Mouse (Mus musculus): ENCODE measurements around the gene Spag6. TPM values are rescaled to one million over a fixed set of nuclear protein-coding genes. Genes with fewer than 3 reads are reported as not detected.

Spag6 gene
- total RNA-seq (2012; rRNA removed) = not detected in 2 replicates

GRCm38 (mm10) chr2:18693871-18694610 lies at the start of gene Spag6:
TSS of gene Spag6 (plus strand) at chr2:18694032.
- Histone ChIP-seq H3K4me3 (ENCODE audit: insufficient read depth in 1 of 2, low read depth in 1 of 2, low read length in 2 of 2, poor library complexity in 1 of 2, severe bottlenecking in 1 of 2) (peak within 1 kb of the TSS; percentile 50 to 59), H3K36me3 (ENCODE audit: control insufficient read depth, insufficient read depth, low read length, poor library complexity, severe bottlenecking) (no peaks in the 10 kb centered on the region), H3K4me1 (ENCODE audit: control insufficient read depth in 2 of 2, insufficient read depth in 2 of 2, low read length in 2 of 2, poor library complexity in 1 of 2) (no peaks in the 10 kb centered on the region), H3K9ac (ENCODE audit: insufficient read depth, low read depth, low read length, poor library complexity, severe bottlenecking) (peak within 1 kb of the TSS; percentile 67), H3K9me3 (ENCODE audit: control insufficient read depth, insufficient read depth, low read depth, low read length) (no peaks in the 10 kb centered on the region), H3K27ac (ENCODE audit: insufficient read depth, low read depth, low read length, poor library complexity, severe bottlenecking) (no peak within 1 kb of the TSS)
- TF ChIP-seq MAFK (IDR thresholded peaks at IDR 0.05; ENCODE audit: insufficient read depth, low read depth, low read length) (no peak), ZNF384 (IDR thresholded peaks at IDR 0.05; ENCODE audit: low read depth, low read length) (peak; percentile 99)
- no peak for DNase-seq (ENCODE audit: low read depth, low spot score)
- in situ Hi-C loops (cut with MboI; ENCODE audit: low sequenced_read_pairs in 2 of 2, unreplicated experiment in 2 of 2) = loop anchor here in 1 of 2 experiments (5.0 to 10.0 kb wide), 3 partner anchors 87 to 751 kb away; partner anchors contain the start of gene Ptf1a

- Histone ChIP-seq H3K4me3 (ENCODE audit: insufficient read depth in 1 of 2, low read depth in 1 of 2, low read length in 2 of 2, poor library complexity in 1 of 2, severe bottlenecking in 1 of 2) (no peak overlapping the region), H3K9ac (ENCODE audit: insufficient read depth, low read depth, low read length, poor library complexity, severe bottlenecking) (no peak overlapping the region), H3K27ac (ENCODE audit: insufficient read depth, low read depth, low read length, poor library complexity, severe bottlenecking) (no peak overlapping the region), H3K4me1 (ENCODE audit: control insufficient read depth in 2 of 2, insufficient read depth in 2 of 2, low read length in 2 of 2, poor library complexity in 1 of 2) (no peaks in the 10 kb centered on the region), H3K36me3 (ENCODE audit: control insufficient read depth, insufficient read depth, low read length, poor library complexity, severe bottlenecking) (no peaks in the 10 kb centered on the region), H3K9me3 (ENCODE audit: control insufficient read depth, insufficient read depth, low read depth, low read length) (no peaks in the 10 kb centered on the region)
- DNase-seq (ENCODE audit: low read depth, low spot score) = no peak
- TF ChIP-seq MAFK (IDR thresholded peaks at IDR 0.05; ENCODE audit: insufficient read depth, low read depth, low read length) = no peak
- no peak for TF ChIP-seq CHD2 (IDR thresholded peaks at IDR 0.05; ENCODE audit: low read depth, low read length)
- TF ChIP-seq ZNF384 (IDR thresholded peaks at IDR 0.05; ENCODE audit: low read depth, low read length) = 0 out of 2 replicates have a peak, but pooled peaks have one; percentile 55
- no peak for TF ChIP-seq HCFC1 (IDR thresholded peaks at IDR 0.05; ENCODE audit: borderline replicate concordance, insufficient read depth, low read length)
- in situ Hi-C loops (cut with MboI; ENCODE audit: low sequenced_read_pairs in 2 of 2, unreplicated experiment in 2 of 2) = no loop called here
Measured at GRCm38 (mm10) chr2:18648563-18648962, 45.3 kb upstream of the Spag6 start.

- Histone ChIP-seq H3K4me3 (ENCODE audit: insufficient read depth in 1 of 2, low read depth in 1 of 2, low read length in 2 of 2, poor library complexity in 1 of 2, severe bottlenecking in 1 of 2) (no peak overlapping the region), H3K4me1 (ENCODE audit: control insufficient read depth in 2 of 2, insufficient read depth in 2 of 2, low read length in 2 of 2, poor library complexity in 1 of 2) (no peaks in the 10 kb centered on the region), H3K27ac (ENCODE audit: insufficient read depth, low read depth, low read length, poor library complexity, severe bottlenecking) (no peak overlapping the region), H3K9me3 (ENCODE audit: control insufficient read depth, insufficient read depth, low read depth, low read length) (no peaks in the 10 kb centered on the region), H3K9ac (ENCODE audit: insufficient read depth, low read depth, low read length, poor library complexity, severe bottlenecking) (no peak overlapping the region), H3K36me3 (ENCODE audit: control insufficient read depth, insufficient read depth, low read length, poor library complexity, severe bottlenecking) (no peaks in the 10 kb centered on the region)
- in situ Hi-C loops (cut with MboI; ENCODE audit: low sequenced_read_pairs in 2 of 2, unreplicated experiment in 2 of 2) = no loop called here
- TF ChIP-seq CHD2 (IDR thresholded peaks at IDR 0.05; ENCODE audit: low read depth, low read length) (no peak), ZNF384 (IDR thresholded peaks at IDR 0.05; ENCODE audit: low read depth, low read length) (no peak), HCFC1 (IDR thresholded peaks at IDR 0.05; ENCODE audit: borderline replicate concordance, insufficient read depth, low read length) (no peak), MAFK (IDR thresholded peaks at IDR 0.05; ENCODE audit: insufficient read depth, low read depth, low read length) (no peak), ZC3H11A (IDR thresholded peaks at IDR 0.05; ENCODE audit: borderline replicate concordance, low read depth, low read length) (no peak)
- no peak for DNase-seq (ENCODE audit: low read depth, low spot score)
Measured at GRCm38 (mm10) chr2:18654821-18655220, 39.0 kb upstream of the Spag6 start.

GRCm38 (mm10) chr2:18664003-18664402 lies 29.8 kb upstream of the Spag6 start:
- Histone ChIP-seq H3K9me3 (ENCODE audit: control insufficient read depth, insufficient read depth, low read depth, low read length) (no peaks in the 10 kb centered on the region), H3K27ac (ENCODE audit: insufficient read depth, low read depth, low read length, poor library complexity, severe bottlenecking) (no peak overlapping the region), H3K4me1 (ENCODE audit: control insufficient read depth in 2 of 2, insufficient read depth in 2 of 2, low read length in 2 of 2, poor library complexity in 1 of 2) (no peaks in the 10 kb centered on the region), H3K4me3 (ENCODE audit: insufficient read depth in 1 of 2, low read depth in 1 of 2, low read length in 2 of 2, poor library complexity in 1 of 2, severe bottlenecking in 1 of 2) (no peak overlapping the region), H3K36me3 (ENCODE audit: control insufficient read depth, insufficient read depth, low read length, poor library complexity, severe bottlenecking) (no peaks in the 10 kb centered on the region), H3K9ac (ENCODE audit: insufficient read depth, low read depth, low read length, poor library complexity, severe bottlenecking) (no peak overlapping the region)
- DNase-seq (ENCODE audit: low read depth, low spot score) = no peak
- TF ChIP-seq CHD2 (IDR thresholded peaks at IDR 0.05; ENCODE audit: low read depth, low read length) = no peak
- TF ChIP-seq ZC3H11A (IDR thresholded peaks at IDR 0.05; ENCODE audit: borderline replicate concordance, low read depth, low read length) = no peak
- no peak for TF ChIP-seq MAFK (IDR thresholded peaks at IDR 0.05; ENCODE audit: insufficient read depth, low read depth, low read length)
- no peak for TF ChIP-seq ZNF384 (IDR thresholded peaks at IDR 0.05; ENCODE audit: low read depth, low read length)
- TF ChIP-seq HCFC1 (IDR thresholded peaks at IDR 0.05; ENCODE audit: borderline replicate concordance, insufficient read depth, low read length) = no peak
- in situ Hi-C loops (cut with MboI; ENCODE audit: low sequenced_read_pairs in 2 of 2, unreplicated experiment in 2 of 2) = no loop called here
